Mouse (Mus musculus) thymus, adult 2 months (tissue): Measurements from ENCODE around the gene Prss42.

Experiments used
- CTCF ChIP-seq: fragments of 200-500 bp; IDR thresholded peaks from 2 replicates; pipeline ENCODE4 v1.5.1; 2012; ENCODE audit warnings: mild to moderate bottlenecking, control low read depth, low read length, moderate library complexity, borderline replicate concordance; ENCODE audit not compliant: control insufficient read depth, poor library complexity, insufficient read depth; ENCODE audit errors: extremely low read depth
- POLR2A ChIP-seq: fragments of 200-500 bp; IDR thresholded peaks from 2 replicates; pipeline ENCODE4 v1.6.1; 2012; ENCODE audit warnings: mild to moderate bottlenecking, low read length, control low read depth, moderate library complexity; ENCODE audit not compliant: control insufficient read depth, poor library complexity, insufficient read depth; ENCODE audit errors: extremely low read depth

DNA sequence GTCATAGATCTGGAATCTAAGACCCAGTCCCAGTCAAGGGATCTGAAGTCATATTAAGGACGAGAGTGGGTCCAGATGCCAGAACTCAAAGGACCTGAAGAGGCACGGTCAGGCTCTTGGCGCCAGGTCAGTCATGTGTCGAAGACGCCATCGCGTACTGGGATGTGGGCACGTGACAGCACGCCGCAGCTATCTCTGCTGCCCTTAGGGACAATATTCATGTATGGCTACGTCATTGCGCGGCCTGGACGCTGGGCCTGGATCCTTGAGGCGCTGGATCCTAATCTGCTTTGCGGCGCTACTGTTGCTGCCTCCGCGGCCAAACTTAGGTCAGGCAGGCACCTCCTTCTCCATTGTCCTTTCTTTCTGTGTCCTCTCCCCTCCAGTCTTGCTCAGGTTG is 36.4 kb downstream of the Prss42 start, which contains the start of gene Prss45:
- TF ChIP-seq POLR2A, result no peak
- TF ChIP-seq CTCF, result no peak
